Mouse (Mus musculus): ENCODE results near the gene Uggt1.

Gene Uggt1

DNA sequence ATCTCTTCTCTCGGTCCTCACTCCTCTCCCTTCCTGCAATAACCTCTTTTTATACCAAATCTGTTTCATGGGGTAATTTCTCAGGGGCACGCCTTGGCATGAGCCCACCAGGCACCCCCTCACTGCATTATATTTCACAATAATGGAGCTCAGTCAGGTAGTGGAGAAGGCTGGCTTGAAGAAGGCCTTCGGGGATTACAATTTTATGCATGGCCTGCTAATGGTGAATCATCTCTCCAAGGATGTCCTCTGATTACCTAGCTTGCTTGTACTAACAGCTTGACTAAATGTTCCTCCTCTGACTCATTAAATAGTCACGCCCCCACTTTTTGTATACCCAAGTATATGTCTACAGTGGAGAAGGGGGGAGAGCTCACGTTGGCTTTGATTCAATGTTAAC is 128.0 kb downstream of the Uggt1 start:
- no peak for DNase-seq (ENCODE audit: low spot score in 2 of 2)

- no peak for DNase-seq (ENCODE audit: low spot score in 2 of 2)
Measured at GRCm38 (mm10) chr1:36114844-36115243, 129.7 kb downstream of the Uggt1 start.

DNA sequence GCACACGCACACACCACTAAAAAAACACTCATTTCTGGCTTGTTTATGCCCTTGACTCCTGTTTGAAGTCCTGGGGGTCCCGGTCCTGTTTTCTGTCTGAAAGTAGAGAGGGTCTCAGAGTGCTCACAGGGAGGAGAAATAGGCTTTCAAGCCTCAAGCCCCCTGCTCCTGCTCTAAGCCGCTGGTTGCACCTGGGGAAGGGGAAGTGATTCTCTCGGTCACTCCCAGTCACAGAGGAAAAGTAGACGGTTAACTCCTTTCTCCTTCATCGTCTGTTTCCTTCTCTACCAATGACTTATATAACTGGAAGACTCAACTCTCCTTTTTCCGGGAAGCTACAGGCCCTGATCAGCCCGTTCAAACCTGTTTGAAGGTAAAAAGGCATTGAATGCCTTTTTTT is 130.8 kb downstream of the Uggt1 start:
- DNase-seq (ENCODE audit: low spot score in 2 of 2), result no peak

GRCm38 (mm10) chr1:36112665-36113064 is 131.9 kb downstream of the Uggt1 start:
- no peak for DNase-seq (ENCODE audit: low spot score in 2 of 2)

GRCm38 (mm10) chr1:36109987-36110386 is 134.5 kb downstream of the Uggt1 start:
- DNase-seq (ENCODE audit: low spot score in 2 of 2), result no peak

- no peak for DNase-seq (ENCODE audit: low spot score in 2 of 2)
Measured at GRCm38 (mm10) chr1:36105917-36106706, 138.4 kb downstream of the Uggt1 start.

GRCm38 (mm10) chr1:36100371-36100770 is 144.1 kb downstream of the Uggt1 start:
- DNase-seq (ENCODE audit: low spot score in 2 of 2), result no peak

GRCm38 (mm10) chr1:36098432-36098831 is 146.1 kb downstream of the Uggt1 start:
- DNase-seq (ENCODE audit: low spot score in 2 of 2), result no peak

- peak; percentile 96 for DNase-seq (ENCODE audit: low spot score in 2 of 2)
Measured at GRCm38 (mm10) chr1:36095423-36096272, 148.9 kb downstream of the Uggt1 start.

DNA sequence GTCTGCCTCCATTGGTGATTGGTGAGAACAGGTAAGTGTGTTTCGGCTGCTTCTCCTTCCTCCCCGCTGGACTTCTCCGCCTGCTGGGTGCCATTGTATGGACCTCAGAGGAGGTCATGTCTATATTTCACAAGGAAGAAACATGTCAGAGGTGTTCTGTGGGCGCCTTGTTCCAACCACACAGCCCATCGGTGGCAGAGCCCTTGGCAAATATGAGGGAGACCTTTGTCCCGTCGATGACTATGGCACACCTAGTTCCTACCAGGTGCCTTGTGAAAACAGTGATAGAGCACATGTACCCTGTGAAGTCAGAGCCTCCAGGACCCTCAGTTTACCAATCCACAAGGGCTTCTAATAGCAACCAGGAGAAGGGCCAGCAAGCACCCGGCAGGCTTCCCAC is 150.8 kb downstream of the Uggt1 start:
- DNase-seq (ENCODE audit: low spot score in 2 of 2), result no peak

DNA sequence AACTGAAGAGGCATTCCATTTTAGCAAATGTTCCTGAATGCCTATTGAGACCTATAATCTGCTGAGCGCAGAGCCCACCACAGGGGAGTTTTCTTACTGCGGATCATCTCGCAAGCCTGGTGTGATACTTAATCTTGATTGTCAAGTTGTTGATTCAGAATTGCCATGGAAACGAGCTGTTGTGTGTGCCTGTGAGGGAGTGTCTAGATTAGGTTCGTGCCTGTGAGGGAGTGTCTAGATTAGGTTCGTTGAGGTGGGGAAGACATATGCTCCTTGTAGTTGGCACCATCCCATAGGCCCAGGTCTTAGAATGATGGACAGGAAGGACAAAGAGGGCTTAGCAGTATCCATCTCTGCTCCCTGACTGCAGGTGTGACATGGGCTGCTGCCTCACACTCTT is 153.3 kb downstream of the Uggt1 start:
- no peak for DNase-seq (ENCODE audit: low spot score in 2 of 2)

DNA sequence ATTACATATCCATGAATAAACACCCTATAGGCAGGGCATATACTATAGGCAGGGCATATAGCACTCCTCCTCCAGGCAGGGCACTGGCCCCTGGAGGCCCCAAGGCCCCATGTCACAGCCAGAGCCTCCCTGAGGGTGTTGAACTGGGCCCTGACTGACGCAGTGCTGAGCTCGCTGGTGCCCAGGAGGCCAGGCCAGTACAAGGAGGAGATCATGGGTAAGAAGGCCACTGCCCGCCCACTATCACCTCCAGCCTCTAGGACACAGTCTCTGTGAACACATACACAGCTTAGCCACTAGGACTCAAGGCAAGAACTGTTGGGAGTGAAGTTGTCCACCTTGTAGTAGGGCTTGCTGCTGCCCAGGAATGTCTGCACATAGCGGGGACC is 153.8 kb downstream of the Uggt1 start:
- DNase-seq (ENCODE audit: low spot score in 2 of 2), result no peak

Data from right cerebral cortex, postnatal 10 days (tissue).